Mouse (Mus musculus): ENCODE measurements around the gene Coq8a.

The Coq8a gene

GRCm38 (mm10) chr1:180197956-180198355 lies 1.4 kb downstream of the Coq8a start:
- ATAC-seq (ENCODE audit: low TSS enrichment) = no peak

- ATAC-seq (ENCODE audit: low TSS enrichment) = no peak
These were observed 2.9 kb downstream of the Coq8a start for GRCm38 (mm10) chr1:180196508-180196907.

DNA sequence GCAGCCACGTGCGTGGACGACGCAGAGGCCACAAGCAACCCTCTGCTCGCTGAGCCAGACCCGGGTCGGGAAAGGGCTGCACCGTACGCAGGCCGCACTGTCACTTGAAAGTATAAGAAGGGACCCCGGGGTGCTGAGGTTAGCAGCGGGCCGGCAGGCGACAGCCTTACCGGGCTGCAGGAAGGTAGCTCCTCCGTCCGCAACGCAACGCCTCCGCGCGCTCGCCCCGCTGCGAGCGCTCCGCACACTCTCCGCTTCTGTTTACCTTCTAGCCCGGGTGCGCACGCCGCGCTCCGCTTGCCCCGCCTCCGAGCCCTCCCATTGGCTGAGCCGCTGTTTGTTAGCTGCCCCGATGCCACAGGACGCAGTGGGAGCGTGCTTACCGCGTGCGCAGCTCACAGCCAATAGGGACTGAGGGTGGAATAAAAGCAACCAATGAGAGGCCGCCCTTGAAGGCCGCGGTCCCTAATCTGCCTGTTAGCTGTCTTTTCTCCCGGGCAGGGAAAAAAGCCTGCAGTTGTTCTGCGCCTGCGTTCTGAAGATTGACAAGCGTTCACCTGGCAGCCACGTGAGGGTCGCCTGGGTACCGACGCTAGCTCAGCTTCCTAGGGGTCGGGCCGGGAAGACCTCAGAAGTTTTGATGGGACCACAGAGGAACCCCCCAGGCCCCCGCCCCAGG lies 3.6 kb downstream of the Coq8a start:
- peak; percentile 97 for ATAC-seq (ENCODE audit: low TSS enrichment)

GRCm38 (mm10) chr1:180194781-180195471 lies 4.5 kb downstream of the Coq8a start:
- peak; percentile 32; the same call in 1 of the 2 replicates for ATAC-seq (ENCODE audit: low TSS enrichment)

DNA sequence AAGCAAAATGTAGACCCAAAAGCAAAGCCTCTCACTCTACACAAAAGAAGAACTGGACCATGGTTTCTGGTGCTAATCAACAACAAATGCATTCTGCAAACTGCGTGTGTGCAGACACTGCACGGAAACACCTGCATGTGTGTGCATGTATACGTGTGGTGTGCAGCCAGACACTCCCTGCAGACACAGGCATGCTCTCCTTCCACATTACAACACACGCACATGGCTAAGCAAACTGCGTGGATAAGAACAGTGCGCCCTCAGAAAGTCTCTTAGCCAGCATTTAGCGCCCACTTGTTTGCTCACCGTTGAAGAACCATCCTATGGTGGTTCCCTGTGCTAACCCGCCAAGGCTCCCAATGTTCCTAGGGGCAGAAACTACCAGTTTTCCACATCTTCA lies 5.4 kb downstream of the Coq8a start:
- no peak for ATAC-seq (ENCODE audit: low TSS enrichment)

- ATAC-seq (ENCODE audit: low TSS enrichment) = no peak
These were observed 5.9 kb downstream of the Coq8a start for GRCm38 (mm10) chr1:180193391-180193935.

GRCm38 (mm10) chr1:180192866-180193265 lies 6.5 kb downstream of the Coq8a start:
- ATAC-seq (ENCODE audit: low TSS enrichment) = no peak

DNA sequence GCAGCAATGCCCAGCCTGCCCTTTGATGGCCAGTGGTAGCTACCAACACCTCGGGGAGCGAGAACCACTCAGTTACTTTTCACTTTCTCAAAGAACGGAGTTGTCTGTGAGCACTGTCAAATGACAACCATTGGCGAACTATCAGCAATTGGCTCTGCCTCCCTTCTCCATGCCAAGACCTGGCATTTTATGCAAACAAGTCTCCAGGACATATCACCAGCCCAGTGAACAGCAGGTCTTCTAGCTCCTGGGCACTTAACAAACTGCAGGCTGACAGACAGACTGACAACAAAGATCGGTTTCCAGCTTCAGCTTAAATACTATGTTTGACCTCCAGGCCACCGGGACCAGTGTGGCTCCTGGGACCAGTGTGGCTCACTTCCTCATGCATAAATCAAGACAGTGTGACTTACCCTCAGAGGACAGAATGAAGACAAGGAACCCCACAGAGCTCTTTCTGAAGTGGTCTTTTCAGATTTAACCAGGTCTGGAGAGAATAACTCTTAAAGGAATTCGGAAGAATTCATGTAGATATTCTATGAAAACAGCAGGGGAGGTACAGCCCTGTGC lies 7.7 kb downstream of the Coq8a start:
- ATAC-seq (ENCODE audit: low TSS enrichment) = no peak

DNA sequence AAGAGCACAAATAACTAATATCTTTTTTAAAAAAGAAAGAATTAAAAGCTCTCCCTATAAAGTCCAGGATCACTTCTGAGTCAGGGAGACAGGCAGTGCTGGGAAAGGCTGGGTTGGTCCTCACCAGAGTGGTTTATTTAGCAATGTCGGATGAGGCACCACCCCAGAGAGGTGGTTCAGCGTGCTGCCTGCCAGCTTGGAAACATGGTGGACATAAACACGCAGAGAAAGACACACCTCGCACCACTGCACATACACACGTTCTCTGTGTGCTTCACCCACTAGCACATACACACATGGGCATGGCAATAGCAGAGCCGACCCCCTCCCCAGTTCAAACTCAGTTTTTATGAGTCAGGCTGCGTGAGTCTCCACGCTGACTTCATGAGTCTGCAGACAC lies 8.3 kb downstream of the Coq8a start:
- ATAC-seq (ENCODE audit: low TSS enrichment) = no peak

GRCm38 (mm10) chr1:180188951-180189350 lies 10.5 kb downstream of the Coq8a start:
- ATAC-seq (ENCODE audit: low TSS enrichment) = no peak

DNA sequence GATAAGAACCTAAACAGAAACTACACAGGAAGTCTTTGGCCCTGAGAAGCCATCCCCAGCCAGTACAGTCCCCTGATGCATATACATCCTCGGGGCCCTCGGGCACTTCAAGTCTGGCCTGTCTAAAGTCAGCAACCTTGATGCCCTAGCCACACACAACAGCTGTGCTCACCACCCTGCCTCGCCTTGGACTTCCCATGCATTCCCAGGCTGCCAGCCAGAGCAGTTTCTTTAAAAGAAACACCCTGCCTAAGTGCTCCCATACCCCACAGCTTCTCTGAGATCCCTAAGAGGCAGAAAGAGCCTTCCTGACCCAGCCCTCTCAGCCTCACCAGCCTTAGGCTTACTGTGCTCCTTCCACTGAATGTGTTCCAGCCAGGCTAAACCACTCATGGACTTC lies 13.0 kb downstream of the Coq8a start:
- no peak for ATAC-seq (ENCODE audit: low TSS enrichment)

DNA sequence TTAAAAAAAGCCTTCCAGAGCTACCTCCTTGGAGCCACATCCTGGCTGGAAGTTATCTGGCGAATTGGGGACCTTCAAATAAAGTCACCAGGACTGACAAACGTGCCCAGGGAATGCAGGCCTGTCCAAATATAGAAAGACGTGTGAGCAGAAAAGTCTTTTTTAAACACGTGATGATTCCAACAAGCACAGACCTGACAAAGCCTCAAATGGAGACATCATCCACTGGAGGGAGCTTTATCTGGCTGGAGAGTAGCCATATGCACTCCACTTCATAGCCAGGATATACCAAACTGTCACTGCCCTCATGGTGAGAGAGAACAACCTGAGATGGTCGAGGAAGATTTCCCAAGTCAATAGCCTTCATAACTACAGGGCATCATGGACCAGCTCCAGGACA lies 13.5 kb downstream of the Coq8a start:
- peak; percentile 55; the same call in 1 of the 2 replicates for ATAC-seq (ENCODE audit: low TSS enrichment)

DNA sequence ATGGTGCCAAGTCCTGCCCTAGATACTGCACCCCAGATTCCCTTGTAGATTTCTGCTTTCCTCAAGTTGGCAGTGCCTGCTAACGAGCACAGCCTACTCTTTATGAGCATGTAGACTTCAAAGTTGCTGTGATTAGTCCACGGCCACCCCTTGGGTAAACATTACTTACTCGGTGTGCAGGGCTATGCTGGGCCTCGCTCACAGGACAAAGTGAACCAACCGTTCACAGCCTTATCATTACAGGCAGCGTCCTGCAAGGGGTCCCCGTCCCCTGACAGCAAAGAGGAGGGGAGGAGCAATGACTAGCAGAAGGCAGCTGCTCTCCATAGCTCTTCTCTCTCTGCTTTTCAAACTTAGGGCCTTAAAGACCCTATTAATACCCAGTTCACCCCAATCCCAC lies 14.6 kb downstream of the Coq8a start:
- ATAC-seq (ENCODE audit: low TSS enrichment) = no peak

DNA sequence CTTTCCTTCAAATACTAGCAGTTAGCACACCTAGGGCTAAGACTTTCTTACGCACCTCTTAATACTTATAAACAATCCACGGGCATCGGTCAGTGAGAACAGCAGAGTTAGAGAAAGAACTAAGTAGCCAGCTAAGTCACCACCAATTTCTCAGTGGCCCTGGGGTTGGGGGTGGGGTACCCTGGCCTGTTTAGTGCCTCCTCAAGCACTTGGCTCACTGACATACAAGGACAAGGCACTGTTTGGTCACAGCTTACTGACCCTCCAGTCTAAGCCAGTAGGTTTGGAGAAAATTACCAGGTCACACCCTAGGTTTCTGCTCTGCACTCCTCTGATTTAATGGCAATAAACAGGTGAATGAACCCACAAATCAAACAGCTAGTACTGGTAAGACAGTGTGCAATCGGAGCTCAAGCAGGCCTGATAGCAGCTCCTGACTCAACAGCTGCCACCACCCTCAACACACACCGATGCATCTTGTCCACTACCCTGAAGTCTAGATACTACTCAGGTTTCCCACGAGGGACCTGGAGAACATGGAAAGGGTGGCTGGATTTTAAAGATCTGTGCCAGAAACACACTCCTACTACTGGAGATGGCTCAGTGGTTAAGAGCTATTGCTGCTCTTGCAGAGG lies 15.8 kb downstream of the Coq8a start:
- no peak for ATAC-seq (ENCODE audit: low TSS enrichment)

GRCm38 (mm10) chr1:180182731-180183130 lies 16.7 kb downstream of the Coq8a start:
- no peak for ATAC-seq (ENCODE audit: low TSS enrichment)

GRCm38 (mm10) chr1:180181966-180182319 lies 17.5 kb downstream of the Coq8a start:
- no peak for ATAC-seq (ENCODE audit: low TSS enrichment)

DNA sequence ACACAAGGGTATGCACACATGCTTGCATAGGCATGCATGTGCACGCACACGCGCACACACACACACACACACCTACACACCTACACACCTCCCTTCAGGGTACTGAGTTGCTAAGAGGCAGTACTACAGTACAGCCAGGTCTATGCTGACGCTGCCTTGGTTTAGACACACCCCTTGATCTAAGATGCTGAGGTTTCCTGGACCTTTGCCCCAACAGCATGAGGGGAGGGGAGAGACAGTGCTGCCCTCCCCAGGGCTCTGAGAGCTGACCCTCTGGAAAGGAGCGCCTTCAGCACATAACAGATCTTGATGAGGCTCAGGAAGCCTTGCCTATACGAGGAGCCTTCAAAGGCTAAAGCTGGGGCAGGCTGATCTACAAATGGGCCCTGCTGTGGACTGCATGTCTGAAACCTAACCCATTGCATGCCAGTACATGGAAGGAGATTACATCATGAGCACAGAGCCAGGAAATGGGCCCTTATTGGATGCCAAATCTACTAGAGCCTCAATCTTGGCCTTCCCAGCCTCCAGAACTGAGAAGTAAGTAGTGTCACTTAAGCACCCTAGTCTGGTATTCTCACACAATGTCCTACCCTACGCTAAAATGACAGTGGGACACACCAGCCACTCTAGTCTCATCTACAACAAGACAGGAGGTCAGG lies 18.0 kb downstream of the Coq8a start:
- ATAC-seq (ENCODE audit: low TSS enrichment) = no peak

DNA sequence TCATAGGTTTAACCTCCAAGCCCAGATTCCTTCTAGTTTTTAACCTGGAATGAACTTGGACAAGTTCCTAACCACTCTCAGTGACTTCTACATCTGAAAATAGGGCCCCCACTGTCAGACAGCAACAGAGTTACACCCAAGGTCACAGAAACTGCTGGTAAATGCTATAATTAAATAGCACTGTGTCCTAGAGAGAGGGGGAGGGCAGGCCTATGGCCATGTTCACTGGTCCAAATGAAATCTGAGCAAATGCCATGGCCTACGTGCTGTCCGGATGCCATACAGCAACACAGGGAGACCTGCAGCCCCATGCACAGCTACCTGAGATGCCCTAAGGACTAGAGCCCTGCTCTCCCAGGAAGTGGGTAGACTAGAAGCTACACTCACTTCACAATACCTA lies 19.6 kb downstream of the Coq8a start:
- ATAC-seq (ENCODE audit: low TSS enrichment) = no peak

DNA sequence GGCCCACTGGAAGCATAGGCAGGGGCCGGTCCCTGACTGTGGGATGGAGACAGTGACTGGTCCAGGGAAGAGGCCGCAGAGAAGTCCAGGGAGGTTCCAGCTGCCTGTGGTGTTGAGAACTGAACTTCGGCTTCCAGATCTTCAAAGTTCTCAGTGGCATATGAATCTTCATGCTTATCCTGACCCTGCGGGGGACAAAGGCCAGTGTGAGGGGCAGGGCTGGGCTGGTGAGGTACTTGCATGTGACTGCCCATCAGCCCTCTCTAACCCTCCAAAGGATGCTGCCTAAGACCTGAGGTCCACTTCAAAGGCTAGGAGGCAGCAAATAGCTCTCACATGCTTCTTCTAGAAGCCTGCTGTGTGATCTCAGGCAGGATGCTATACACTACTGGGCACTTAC lies 20.3 kb downstream of the Coq8a start:
- no peak for ATAC-seq (ENCODE audit: low TSS enrichment)

DNA sequence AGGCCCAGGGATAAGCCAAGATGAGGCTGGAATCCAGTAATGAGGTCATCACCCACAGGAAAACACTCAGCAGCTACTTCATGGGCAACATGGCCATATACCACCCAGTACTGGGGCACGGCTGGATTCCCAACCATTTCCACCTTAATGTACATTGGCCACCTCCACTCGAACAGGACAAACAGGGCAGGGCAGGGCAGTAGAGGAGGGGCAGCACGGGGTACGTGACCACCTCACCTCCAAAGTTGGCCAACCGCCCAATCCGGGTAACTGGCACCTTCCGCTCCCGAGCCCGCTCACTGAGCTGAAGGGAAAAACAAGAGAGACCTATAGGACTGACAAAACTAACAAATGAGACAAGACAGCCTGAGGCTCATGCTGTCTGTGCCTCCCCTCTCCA lies 21.1 kb downstream of the Coq8a start:
- ATAC-seq (ENCODE audit: low TSS enrichment) = no peak

DNA sequence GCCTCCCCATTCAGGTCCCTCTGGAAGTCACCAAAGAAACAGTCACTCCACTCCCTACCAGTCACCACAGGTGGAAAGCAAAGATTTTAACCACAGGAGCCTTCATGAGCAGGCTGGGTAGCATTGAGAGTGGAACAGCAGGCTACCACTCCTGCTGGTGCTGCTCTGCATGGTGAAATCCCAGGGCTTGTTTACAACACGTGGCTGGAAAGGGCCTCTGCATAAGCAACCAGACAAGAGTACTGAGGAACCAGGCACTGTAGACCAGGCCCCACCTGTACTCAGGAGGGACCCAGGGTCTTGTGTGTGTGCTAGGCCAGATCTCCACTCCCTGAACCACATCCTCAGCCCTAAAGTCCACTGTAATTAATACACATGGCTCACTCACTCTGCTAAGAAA lies 22.6 kb downstream of the Coq8a start:
- no peak for ATAC-seq (ENCODE audit: low TSS enrichment)

- no peak for ATAC-seq (ENCODE audit: low TSS enrichment)
These were observed 23.8 kb downstream of the Coq8a start for GRCm38 (mm10) chr1:180175635-180176034.
